In genomic region chr7:109781470-109782203, GRCm38 (mm10) we compare ENCODE assay signal across 8 mouse cellular contexts. TPM values are rescaled to one million over a fixed set of nuclear protein-coding genes. Genes with fewer than 3 reads are reported as not detected.
A peak's percentile ranks its signal among the peaks of the same experiment; 100 is the strongest.
DNase-seq lines count a peak whose midpoint lies in the region; ATAC-seq lines count a peak whose summit lies in the region.

TSS of gene Nrip3 (minus strand) at chr7:109782025.

- peak within 1 kb of the TSS; percentile 62 for H3K9ac ChIP-seq in hindbrain, embryonic 14.5 days

- peak within 1 kb of the TSS; percentile 67 for H3K4me3 ChIP-seq in hindbrain, embryonic 14.5 days (replicated peaks; ENCODE audit: low read length)

- peak within 1 kb of the TSS; percentile 100 for H3K4me2 ChIP-seq in hindbrain, embryonic 14.5 days (replicated peaks)

- no peaks in the 10 kb centered on the region for H3K9me3 ChIP-seq in hindbrain, embryonic 14.5 days (ENCODE audit: control insufficient read depth, low read length)

- DNase-seq in adrenal gland, adult (ENCODE audit: inconsistent age in 2 of 2, low spot score in 1 of 2): peak; percentile 72 to 87
- DNase-seq in cerebellum, postnatal 25 days: peak; percentile 83 to 92
- DNase-seq in frontal cortex, postnatal 25 days (ENCODE audit: low spot score in 2 of 2): peak; percentile 42 to 48
- DNase-seq in hindbrain, embryonic 14.5 days (ENCODE audit: low spot score): peak; percentile 86
- peak; percentile 78 to 82 for DNase-seq in layer of hippocampus, postnatal 36 days
- peak; percentile 74 for DNase-seq in lung, postnatal 14 days
- peak; percentile 91 to 92 for DNase-seq in right cerebral cortex, postnatal 10 days (ENCODE audit: low spot score in 2 of 2)
- peak; percentile 67 for DNase-seq in urinary bladder, postnatal 25 days (ENCODE audit: low spot score)

- no peaks in the 10 kb centered on the region for H3K4me1 ChIP-seq in hindbrain, embryonic 14.5 days (replicated peaks; ENCODE audit: control insufficient read depth, insufficient read depth, low read length)

- no peaks in the 10 kb centered on the region for H3K36me3 ChIP-seq in hindbrain, embryonic 14.5 days (replicated peaks; ENCODE audit: control insufficient read depth, insufficient read depth)

- ATAC-seq in hindbrain, embryonic 14.5 days (ENCODE audit: low FRiP score): peak; percentile 87

- peaks cover 43% of the 10 kb centered on the region for H3K27me3 ChIP-seq in hindbrain, embryonic 14.5 days (ENCODE audit: control insufficient read depth, insufficient read depth, low read length)

- no peak within 1 kb of the TSS for H3K27ac ChIP-seq in hindbrain, embryonic 14.5 days

- WGBS in hindbrain, embryonic 14.5 days: 1% methylated on average over 51 of the region's 52 CpGs

RNA-seq across cellular contexts. Expression of gene Nrip3, which starts in this region (rescaled TPM):
- 12.6 and 14.1 TPM in 2 replicates for polyA plus RNA-seq in hindbrain, embryonic 14.5 days (2014; fragmentation: Nextera tagmentation; extraction: Ambion mirVana)
- total RNA-seq in layer of hippocampus, postnatal 36 days (2021): 100 to 1,000 TPM; 209 to 247 TPM
